Mouse (Mus musculus) brain, embryonic 14.5 days (tissue): ENCODE measurements around the gene Osbpl11. TPM values are rescaled to one million over a fixed set of nuclear protein-coding genes. Genes with fewer than 3 reads are reported as not detected.
A peak's percentile ranks its signal among the peaks of the same experiment; 100 is the strongest.
"Not testable (repeated sequence)": the region's sequence is repeated elsewhere in the genome, so short reads cannot be mapped to it uniquely, and the experiment has no call there.

Source experiments
- DNase-seq: peaks from one replicate; pipeline ENCODE4 v3.0.0-alpha.2; 2011; ENCODE audit warnings: low read depth
- CTCF ChIP-seq: fragments of 200-500 bp; IDR thresholded peaks from 2 replicates; pipeline ENCODE4 v1.5.1; 2012; ENCODE audit warnings: inconsistent platforms, mild to moderate bottlenecking, moderate library complexity, borderline replicate concordance; ENCODE audit not compliant: insufficient read depth, insufficient read length; ENCODE audit errors: extremely low read depth
- POLR2A ChIP-seq: fragments of 200-500 bp; IDR thresholded peaks from 2 replicates; pipeline ENCODE4 v1.6.1; 2012; ENCODE audit warnings: mild to moderate bottlenecking, inconsistent platforms, borderline replicate concordance; ENCODE audit not compliant: poor library complexity, insufficient read depth, insufficient read length, severe bottlenecking; ENCODE audit errors: extremely low read depth
- polyA plus RNA-seq: library from polyadenylated mRNA; depleted of rRNA; stranded (reverse); fragments of >200 nt; gene quantifications from 2 replicates; pipeline ENCODE4 v1.2.3, GENCODE M21; 2012; rRNA removed

The Osbpl11 gene
- polyA plus RNA-seq: 15.5 and 19.7 TPM in 2 replicates

DNA sequence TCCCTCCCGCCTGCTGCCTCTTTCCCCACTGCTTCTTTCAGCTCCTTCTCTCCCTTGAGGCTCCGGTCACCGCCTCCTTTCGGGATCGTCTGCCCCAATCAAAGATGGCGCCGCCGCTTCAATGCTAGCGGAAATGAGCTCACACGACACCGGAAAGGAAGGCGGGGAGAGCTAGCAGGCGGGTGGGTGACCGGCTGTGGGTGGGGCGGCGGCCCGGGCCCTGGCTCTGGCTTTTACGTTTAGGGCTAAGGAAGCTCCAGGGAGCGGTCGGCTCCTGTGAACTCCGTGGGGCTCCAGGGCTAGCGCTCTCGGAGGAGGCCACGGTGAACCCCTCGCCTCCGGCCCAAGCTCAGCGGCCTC lies at the start of gene Osbpl11:
Gene Osbpl11 (plus strand): TSS at position 171 of the 360 bp plus-strand sequence.
- TF ChIP-seq POLR2A: peak; percentile 88; the same call in 1 of the 2 replicates
- TF ChIP-seq CTCF: no peak
- peak; percentile 98 for DNase-seq

DNA sequence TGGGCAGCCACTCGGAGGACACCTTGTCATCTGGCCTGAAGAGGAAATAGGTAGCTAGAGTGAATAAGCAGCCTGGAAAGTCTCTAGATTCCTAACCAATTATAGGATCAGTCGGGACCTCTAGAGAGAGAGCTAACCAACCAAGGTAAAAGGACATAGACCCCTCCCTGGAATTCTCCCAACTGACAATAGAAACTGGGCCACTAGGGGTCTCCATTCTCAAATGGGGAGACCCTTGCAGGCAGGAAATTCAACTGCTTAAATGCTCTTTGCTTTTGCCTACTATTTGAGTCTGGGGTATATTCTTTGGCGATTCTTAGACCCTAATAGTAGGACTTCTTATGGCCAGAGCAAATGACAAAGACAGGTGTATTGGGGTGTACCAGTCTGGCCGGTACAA lies 49.7 kb upstream of the Osbpl11 start:
- no peak for DNase-seq
- TF ChIP-seq POLR2A (no peak), CTCF (peak; percentile 32; the same call in 1 of the 2 replicates)

DNA sequence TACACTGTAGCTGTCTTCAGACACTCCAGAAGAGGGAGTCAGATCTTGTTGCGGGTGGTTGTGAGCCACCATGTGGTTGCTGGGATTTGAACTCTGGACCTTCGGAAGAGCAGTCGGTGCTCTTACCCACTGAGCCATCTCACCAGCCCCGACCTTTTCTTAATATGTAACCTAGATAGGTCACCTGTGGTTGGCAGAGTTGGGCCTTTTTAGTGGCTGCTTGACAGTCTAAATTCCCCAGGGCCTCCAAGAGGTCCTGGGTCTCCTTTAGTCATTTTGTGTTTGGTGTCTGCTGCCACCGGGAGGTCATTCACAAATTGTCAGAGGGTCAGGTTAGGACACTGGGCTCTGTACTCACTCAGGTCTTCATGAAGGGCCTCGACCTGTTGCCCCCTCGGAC lies 45.8 kb upstream of the Osbpl11 start:
- not testable (repeated sequence) for DNase-seq

DNA sequence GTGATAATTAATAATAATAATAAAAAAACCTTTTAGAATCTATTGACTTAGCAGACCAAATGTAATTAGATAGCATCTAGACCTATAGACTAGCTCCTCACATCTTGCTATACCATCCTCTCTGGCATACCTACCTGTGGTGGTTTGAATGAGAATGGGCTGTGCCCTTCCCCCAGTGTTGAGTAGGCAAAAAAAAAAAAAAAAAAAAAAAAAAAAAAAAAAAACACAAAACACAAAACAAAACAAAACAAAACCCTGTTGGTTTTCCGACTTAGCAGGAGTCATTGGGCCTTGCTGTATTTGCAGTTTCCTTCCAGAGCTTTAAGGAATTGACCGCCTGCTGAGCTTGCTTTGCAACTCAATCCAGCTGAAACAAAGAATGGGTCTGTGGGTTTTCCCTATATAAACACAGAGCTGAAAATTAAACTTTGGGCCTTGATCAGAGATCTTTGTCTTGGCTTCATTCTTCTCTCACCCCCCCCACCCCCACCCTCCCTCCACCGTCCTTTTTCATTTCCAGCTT lies 43.1 kb upstream of the Osbpl11 start:
- DNase-seq: no peak
- TF ChIP-seq POLR2A (no peak), CTCF (no peak)

DNA sequence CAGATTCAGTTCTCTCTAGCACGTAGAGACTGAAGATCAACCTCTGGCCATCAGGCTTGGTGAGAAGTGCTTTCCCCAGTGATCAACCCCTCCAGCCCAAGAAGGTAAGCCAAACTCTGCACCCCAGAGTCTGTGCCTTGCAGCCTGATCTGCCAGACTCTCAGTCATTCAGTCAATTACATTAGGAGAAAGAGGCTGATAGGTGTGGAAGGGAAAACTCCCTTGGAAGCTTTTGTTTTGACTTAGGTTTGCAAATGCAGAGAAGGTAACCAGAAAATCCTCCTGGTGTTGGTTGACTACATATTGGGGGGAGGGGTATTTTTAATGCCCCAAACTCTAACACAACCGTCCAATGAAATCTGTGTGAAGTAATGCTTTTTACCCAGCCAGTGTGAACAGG lies 41.4 kb upstream of the Osbpl11 start:
- no peak for TF ChIP-seq CTCF
- TF ChIP-seq POLR2A: no peak
- DNase-seq: no peak

DNA sequence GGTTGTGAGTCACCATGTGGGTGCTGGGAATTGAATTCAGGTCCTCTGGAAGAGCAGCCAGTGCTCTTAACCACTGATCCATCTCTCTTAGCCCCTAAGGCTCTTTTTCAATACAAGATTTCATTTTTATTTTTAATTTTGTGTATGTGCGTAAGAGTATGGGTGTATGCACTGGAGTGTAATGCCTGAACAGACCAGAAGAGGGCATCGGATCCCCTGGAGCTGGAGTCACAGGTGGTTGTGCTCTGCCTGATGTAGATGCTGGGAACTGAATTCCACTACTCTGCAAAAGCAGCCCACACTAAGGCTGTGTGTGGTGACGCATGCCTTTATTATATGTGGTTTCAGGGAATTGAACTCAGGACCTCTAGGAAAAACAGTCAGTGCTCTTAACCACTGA lies 38.7 kb upstream of the Osbpl11 start:
- DNase-seq: no peak
- TF ChIP-seq CTCF (no peak), POLR2A (no peak)

DNA sequence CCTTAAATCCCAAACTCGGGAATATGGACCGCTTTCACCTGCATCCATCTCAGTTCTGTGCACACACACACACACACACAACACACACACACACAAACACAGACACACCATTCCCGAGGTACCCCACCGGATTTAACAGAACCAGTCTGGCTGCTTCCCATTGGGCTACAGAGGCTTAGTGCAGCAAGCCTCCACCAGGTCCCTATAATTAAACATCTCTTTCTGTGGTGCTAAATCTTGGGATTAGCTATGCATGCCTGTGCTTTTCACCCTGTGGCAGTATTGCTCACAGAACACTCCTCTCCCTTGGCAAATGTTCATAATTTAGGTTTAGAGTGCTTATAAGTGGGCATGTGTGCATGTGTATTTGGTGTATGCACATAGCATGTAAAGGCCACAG lies 36.7 kb upstream of the Osbpl11 start:
- TF ChIP-seq CTCF (no peak), POLR2A (no peak)

DNA sequence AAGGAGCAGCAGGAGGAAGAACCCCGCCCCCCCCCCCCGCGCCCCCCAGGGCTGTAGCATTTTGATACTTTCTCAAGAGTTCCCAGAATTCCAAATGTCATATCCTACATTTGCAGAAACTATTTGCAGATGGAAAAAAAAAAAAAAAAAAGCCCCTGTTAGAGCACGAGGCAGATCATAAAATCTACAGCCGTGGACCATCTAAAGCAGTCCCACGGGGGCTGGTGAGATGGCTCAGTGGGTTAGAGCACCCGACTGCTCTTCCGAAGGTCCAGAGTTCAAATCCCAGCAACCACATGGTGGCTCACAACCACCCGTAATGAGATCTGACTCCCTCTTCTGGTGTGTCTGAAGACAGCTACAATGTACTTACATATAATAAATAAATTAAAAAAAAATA lies 34.0 kb upstream of the Osbpl11 start:
- DNase-seq: not testable (repeated sequence)

More for the DNA sequence above, 36.7 kb upstream of the Osbpl11 start:
- DNase-seq: no peak

DNA sequence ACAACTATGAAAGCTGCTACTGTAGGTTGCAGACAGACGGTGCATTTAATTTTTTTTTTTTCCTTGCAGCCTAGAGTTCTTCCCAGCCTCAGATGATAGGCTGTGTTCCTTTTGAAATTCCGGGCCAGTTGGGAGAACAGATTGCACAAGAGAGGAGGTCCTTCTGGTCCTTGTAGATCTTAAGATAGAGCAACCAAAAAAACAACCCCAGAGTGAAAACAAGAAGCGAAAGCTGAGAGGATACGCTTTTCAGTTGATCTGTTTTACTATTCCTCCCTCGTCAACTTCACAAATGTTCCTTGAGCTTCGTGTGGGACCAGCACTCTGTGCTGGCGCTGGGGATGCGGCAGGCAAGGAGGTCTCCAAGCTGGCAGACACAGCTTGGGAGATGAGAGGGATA lies 33.3 kb upstream of the Osbpl11 start:
- DNase-seq: peak; percentile 81
- TF ChIP-seq CTCF: no peak
- TF ChIP-seq POLR2A: no peak

DNA sequence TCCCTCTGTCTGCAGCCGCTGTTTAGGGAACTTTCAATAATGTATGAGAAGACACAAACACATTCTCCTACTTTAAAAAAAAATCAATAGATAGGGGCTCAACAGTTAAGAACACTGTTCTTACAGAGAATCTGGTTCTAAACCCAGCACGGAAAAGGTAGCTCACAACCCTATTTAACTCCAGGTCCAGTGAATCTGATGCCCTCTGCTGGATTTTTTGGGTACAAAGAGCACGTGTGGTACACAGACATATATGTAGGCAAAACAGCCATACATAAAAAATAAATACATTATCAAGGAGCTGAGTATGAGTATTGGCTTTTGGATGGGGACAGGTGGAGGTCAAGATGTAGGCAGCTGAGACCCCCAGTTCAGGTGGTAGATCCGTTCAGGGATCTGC lies 29.9 kb upstream of the Osbpl11 start:
- DNase-seq: peak; percentile 72

DNA sequence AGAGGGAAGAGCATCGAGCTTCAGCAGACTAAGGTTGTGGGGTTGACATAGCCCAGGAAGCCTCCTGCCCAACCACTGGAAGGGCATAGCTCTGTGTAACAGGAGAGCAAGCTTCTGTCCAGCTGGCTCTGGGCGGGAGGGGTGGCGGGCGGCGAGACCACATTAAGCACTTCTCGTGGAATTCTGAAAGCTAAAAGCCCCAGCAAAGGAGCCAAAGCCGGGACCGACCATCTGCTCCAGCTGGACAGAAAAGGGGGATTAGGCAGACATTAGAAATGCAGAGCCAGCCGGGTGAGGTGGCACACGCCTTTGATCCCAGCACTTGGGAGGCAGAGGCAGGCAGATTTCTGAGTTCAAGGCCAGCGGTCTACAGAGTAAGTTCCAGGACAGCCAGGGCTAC lies 26.9 kb upstream of the Osbpl11 start:
- TF ChIP-seq CTCF (no peak), POLR2A (no peak)
- peak; percentile 32 for DNase-seq

More for the DNA sequence above, 29.9 kb upstream of the Osbpl11 start:
- peak; percentile 42; the same call in 1 of the 2 replicates for TF ChIP-seq CTCF
- no peak for TF ChIP-seq POLR2A

DNA sequence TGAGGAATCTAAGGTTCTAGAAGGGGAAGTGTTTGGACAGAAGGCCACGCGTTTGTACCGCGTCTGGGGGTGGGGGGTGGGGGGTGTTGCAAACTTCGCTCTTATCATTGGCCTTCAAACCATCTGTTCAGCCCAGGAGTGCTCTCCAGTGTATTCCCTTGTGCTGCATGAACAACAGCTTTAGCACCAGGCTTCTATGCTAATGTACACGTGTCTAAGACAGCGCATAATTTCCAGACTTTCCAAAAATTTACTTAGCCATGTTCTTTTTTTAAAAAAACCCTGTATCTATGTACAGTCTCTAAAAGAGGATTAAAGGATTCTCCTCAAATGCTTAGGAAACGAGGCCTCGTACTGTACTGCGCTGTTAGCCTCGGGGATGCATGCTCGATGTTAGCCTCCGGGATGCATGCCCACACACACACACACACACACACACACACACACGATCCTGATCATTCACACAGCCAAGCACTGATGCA lies 26.2 kb upstream of the Osbpl11 start:
- no peak for TF ChIP-seq CTCF
- TF ChIP-seq POLR2A: no peak
- DNase-seq: peak; percentile 30

DNA sequence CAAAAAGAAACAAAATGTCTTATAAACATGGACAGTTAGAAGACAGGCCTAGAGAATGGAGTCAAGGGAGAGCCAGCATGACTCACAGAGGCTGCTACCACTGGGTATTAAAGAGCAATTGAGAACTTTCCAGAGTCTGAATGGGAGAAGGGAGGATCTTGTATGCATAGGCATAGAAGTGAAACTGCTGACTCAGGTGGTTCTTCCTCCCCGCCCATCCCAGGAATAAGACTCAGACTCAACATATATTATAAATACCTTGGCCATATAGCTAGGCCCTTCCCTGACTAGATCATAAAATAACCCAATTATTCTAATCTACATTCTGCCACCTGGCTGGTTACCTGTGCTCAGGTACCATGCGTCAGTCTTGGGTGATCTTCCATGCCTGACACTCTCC lies 25.5 kb upstream of the Osbpl11 start:
- TF ChIP-seq POLR2A (no peak), CTCF (no peak)
- DNase-seq: no peak

DNA sequence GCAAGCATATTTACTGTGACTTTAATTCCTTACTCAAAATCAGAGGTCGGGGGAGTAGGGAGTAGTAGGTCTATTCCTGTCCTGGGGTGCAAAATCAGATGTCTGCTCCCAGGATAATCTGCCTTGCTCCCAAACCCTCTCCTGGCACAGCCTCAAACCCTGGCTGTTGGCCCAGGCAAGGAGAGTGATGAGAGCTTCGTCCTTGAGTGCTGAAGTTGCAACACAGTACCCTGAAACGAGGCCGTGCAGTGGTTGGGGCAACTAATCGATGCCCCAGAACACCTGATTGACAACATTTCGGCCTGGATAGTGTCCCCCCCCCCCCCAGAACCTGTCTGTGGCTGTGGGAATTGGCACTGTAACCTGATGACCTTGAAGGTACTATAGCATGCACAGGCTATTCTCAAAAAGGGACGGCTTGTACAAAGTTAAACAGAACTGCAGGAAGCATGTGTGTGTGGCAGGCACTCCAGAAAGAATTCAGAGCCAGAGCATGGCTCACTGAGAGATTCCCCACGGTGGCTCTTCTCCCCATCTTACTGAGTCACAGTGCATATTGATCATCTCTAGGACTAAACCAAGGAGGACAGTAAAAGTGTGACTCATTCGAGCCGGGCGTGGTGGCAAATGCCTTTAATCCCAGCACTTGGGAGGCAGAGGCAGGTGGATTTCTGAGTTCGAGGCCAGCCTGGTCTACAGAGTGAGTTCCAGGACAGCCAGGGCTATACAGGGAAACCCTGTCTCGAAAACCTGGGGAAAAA lies 21.4 kb upstream of the Osbpl11 start:
- DNase-seq: no peak
- TF ChIP-seq CTCF (no peak), POLR2A (no peak)
